Mouse (Mus musculus) liver, embryonic 14.5 days (tissue): Measurements from ENCODE around the gene Bag6. TPM values are rescaled to one million over a fixed set of nuclear protein-coding genes. Genes with fewer than 3 reads are reported as not detected.

Experiments
- ATAC-seq: fragments of 200-750 bp; cut with Nextera tagmentation; 2 replicates; pipeline ENCODE4 v1.8.0; 2017; ENCODE audit warnings: moderate number of reproducible peaks, mild to moderate bottlenecking, moderate library complexity; ENCODE audit not compliant: insufficient read depth
- DNase-seq, 3 experiments: peaks; one replicate each; pipeline ENCODE4 v3.0.0-alpha.2; 2012 to 2013; ENCODE audit warnings: low read depth in 3 of 3, low spot score in 3 of 3
- H3K27ac ChIP-seq: fragments of 300-500 bp; sonication (generic); 2 replicates; pipeline ENCODE4 v1.5.1; 2014; ENCODE audit warnings: moderate library complexity, mild to moderate bottlenecking, control low read depth, inconsistent platforms
- H3K27me3 ChIP-seq: fragments of 300-500 bp; sonication (generic); 2 replicates; pipeline ENCODE4 v1.6.1; 2014; ENCODE audit warnings: mild to moderate bottlenecking, low read length, moderate library complexity; ENCODE audit not compliant: control insufficient read depth, insufficient read depth
- H3K36me3 ChIP-seq: fragments of 300-500 bp; sonication (generic); replicated peaks from 2 replicates; pipeline ENCODE4 v1.6.1; 2014; ENCODE audit warnings: low read depth; ENCODE audit not compliant: control insufficient read depth, insufficient read depth
- H3K4me1 ChIP-seq, 2 experiments: fragments of 200-500 bp in 1 of 2; fragments of 300-500 bp in 1 of 2; sonication (generic) in 1 of 2; replicated peaks; 2 replicates each; pipeline ENCODE4 v1.6.1; 2012 to 2014; ENCODE audit warnings: antibody characterized with exemption in 1 of 2, inconsistent platforms in 1 of 2, low read length in 1 of 2; ENCODE audit not compliant: control insufficient read depth in 2 of 2, insufficient read depth in 2 of 2
- H3K4me2 ChIP-seq: fragments of 300-500 bp; sonication (generic); 2 replicates; pipeline ENCODE4 v1.6.1; 2014; ENCODE audit warnings: low read depth, mild to moderate bottlenecking, control low read depth, moderate library complexity
- H3K4me3 ChIP-seq, 2 experiments: fragments of 200-500 bp in 1 of 2; fragments of 300-500 bp in 1 of 2; sonication (generic) in 1 of 2; 2 replicates each; pipeline ENCODE4 v1.5.1; 2012 to 2014; ENCODE audit warnings: low read depth in 2 of 2, low read length in 2 of 2, mild to moderate bottlenecking in 2 of 2, control low read depth in 1 of 2, inconsistent platforms in 1 of 2, moderate library complexity in 1 of 2; ENCODE audit not compliant: insufficient read depth in 1 of 2
- H3K9ac ChIP-seq: fragments of 300-500 bp; sonication (generic); replicated peaks from 2 replicates; pipeline ENCODE4 v1.6.1; 2014; ENCODE audit warnings: mild to moderate bottlenecking, control low read depth, moderate library complexity
- H3K9me3 ChIP-seq: fragments of 300-500 bp; sonication (generic); 2 replicates; pipeline ENCODE4 v1.6.1; 2016; ENCODE audit warnings: low read length, mixed read lengths; ENCODE audit not compliant: control insufficient read depth
- CTCF ChIP-seq: IDR thresholded peaks from 2 replicates; pipeline ENCODE4 v1.5.1; 2016; ENCODE audit warnings: antibody characterized with exemption, low read depth, control low read depth
- EP300 ChIP-seq: IDR thresholded peaks from 2 replicates; pipeline ENCODE4 v1.6.1; 2016; ENCODE audit warnings: antibody characterized with exemption, low read depth
- WGBS: fragments of 180-500 bp; shearing (Covaris S2); extraction: QIAGEN DNeasy Blood & Tissue Kit; methylation state at CpG from one replicate; pipeline ENCODE4 v1.1.7; 2014; ENCODE audit not compliant: insufficient replicate concordance; 5-methylcytosine and 5-hydroxymethylcytosine counted together
- polyA plus RNA-seq, 2 experiments: library from polyadenylated mRNA; depleted of rRNA in 1 of 2; stranded (reverse) in 1 of 2; unstranded in 1 of 2; fragments of >200 nt; fragmentation: Nextera tagmentation in 1 of 2; extraction: Ambion mirVana in 1 of 2; gene quantifications; 2 replicates each; pipeline versions ENCODE4 v1.2.1 to v1.2.3; 2012 to 2014

Gene Bag6
- polyA plus RNA-seq, 2 experiments, result 22.9 to 45.7 TPM

GRCm38 (mm10) chr17:35141971-35142370 lies 7.0 kb downstream of the Bag6 start:
- no peak overlapping the region for H3K27ac ChIP-seq
- no peak overlapping the region for H3K9ac ChIP-seq
- no peak overlapping the region for H3K4me3 ChIP-seq
- no peak overlapping the region for H3K4me2 ChIP-seq
- peaks cover under 1 to 4% of the 10 kb centered on the region in 2 experiments; a peak in 3 of 4 replicates for H3K4me1 ChIP-seq
- H3K36me3 ChIP-seq, result peaks cover 86% of the 10 kb centered on the region
- H3K9me3 ChIP-seq, result no peaks in the 10 kb centered on the region
- ATAC-seq (no peak), DNase-seq (no peak)
- 71% methylated on average over 6 of the region's 6 CpGs for WGBS
- no peak for TF ChIP-seq EP300
- H3K27me3 ChIP-seq, result no peaks in the 10 kb centered on the region

GRCm38 (mm10) chr17:35146139-35146538 lies 11.2 kb downstream of the Bag6 start:
- ATAC-seq (no peak), DNase-seq (no peak)
- Histone ChIP-seq H3K36me3 (peaks cover 82% of the 10 kb centered on the region), H3K4me2 (no peak overlapping the region), H3K4me1 (no peaks in the 10 kb centered on the region), H3K27me3 (no peaks in the 10 kb centered on the region), H3K9ac (no peak overlapping the region), H3K4me3 (no peak overlapping the region), H3K9me3 (no peaks in the 10 kb centered on the region), H3K27ac (no peak overlapping the region)
- no peak for TF ChIP-seq EP300
- TF ChIP-seq CTCF, result no peak
- 78% methylated on average over 5 of the region's 5 CpGs for WGBS

- Histone ChIP-seq H3K27ac (no peak overlapping the region), H3K4me2 (no peak overlapping the region), H3K36me3 (peaks cover 82% of the 10 kb centered on the region), H3K9ac (no peak overlapping the region), H3K4me3 (no peak overlapping the region), H3K27me3 (no peaks in the 10 kb centered on the region), H3K9me3 (no peaks in the 10 kb centered on the region), H3K4me1 (no peaks in the 10 kb centered on the region)
- TF ChIP-seq EP300 (no peak), CTCF (no peak)
- 67% methylated on average over 3 of the region's 3 CpGs for WGBS
- ATAC-seq, result no peak
- no peak for DNase-seq
These were observed 12.4 kb downstream of the Bag6 start for GRCm38 (mm10) chr17:35147348-35147747.

- H3K9ac ChIP-seq, result no peak overlapping the region
- H3K27ac ChIP-seq, result no peak overlapping the region
- no peak for TF ChIP-seq EP300
- no peak for TF ChIP-seq CTCF
- no peaks in the 10 kb centered on the region for H3K4me1 ChIP-seq
- no peaks in the 10 kb centered on the region for H3K9me3 ChIP-seq
- no peaks in the 10 kb centered on the region for H3K27me3 ChIP-seq
- WGBS, result 66% methylated on average over 5 of the region's 5 CpGs
- peaks cover 82% of the 10 kb centered on the region for H3K36me3 ChIP-seq
- DNase-seq (no peak), ATAC-seq (no peak)
- H3K4me3 ChIP-seq, result no peak overlapping the region
- no peak overlapping the region for H3K4me2 ChIP-seq
These were observed 13.1 kb downstream of the Bag6 start for GRCm38 (mm10) chr17:35147922-35148639.

- H3K27ac ChIP-seq, result no peak overlapping the region
- DNase-seq (no peak), ATAC-seq (no peak)
- no peak for TF ChIP-seq EP300
- no peak for TF ChIP-seq CTCF
- H3K9me3 ChIP-seq, result no peaks in the 10 kb centered on the region
- no peaks in the 10 kb centered on the region for H3K27me3 ChIP-seq
- no peaks in the 10 kb centered on the region for H3K4me1 ChIP-seq
- H3K4me2 ChIP-seq, result no peak overlapping the region
- H3K9ac ChIP-seq, result no peak overlapping the region
- WGBS, result 89% methylated on average over 4 of the region's 4 CpGs
- peaks cover 84% of the 10 kb centered on the region for H3K36me3 ChIP-seq
- no peak overlapping the region for H3K4me3 ChIP-seq
These were observed 17.1 kb downstream of the Bag6 start for GRCm38 (mm10) chr17:35152121-35152520.
